In genomic region chr4:22402032-22402431, GRCm38 (mm10) we compare ENCODE assay signal across 22 mouse cellular contexts. TPM values are rescaled to one million over a fixed set of nuclear protein-coding genes. Genes with fewer than 3 reads are reported as not detected.
DNase-seq lines count a peak whose midpoint lies in the region; ATAC-seq and TF ChIP-seq lines count a peak whose summit lies in the region.
"Had no signal": no experiment of that assay in that cellular context is flagged by ENCODE, and none has a peak within 500 bp of the region (broad histone marks: within the 10 kb centered on the region; RNA-seq: fewer than 3 reads in every experiment).

No protein-coding gene starts in this region.

- no peaks in the 10 kb centered on the region; the same call in 1 of the 2 replicates for H3K36me3 ChIP-seq in liver, postnatal 0 days (replicated peaks; ENCODE audit: insufficient read depth, low read length)
- H3K36me3 ChIP-seq in liver, embryonic 11.5 days (ENCODE audit: control insufficient read depth, insufficient read depth, low read length): no peaks in the 10 kb centered on the region; the same call in 1 of the 2 replicates
- H3K36me3 ChIP-seq: liver, embryonic 15.5 days had no signal

- DNase-seq in liver, postnatal 0 days: no peak
- no peak for DNase-seq in liver, embryonic 11.5 days (ENCODE audit: low spot score)
- peak; percentile 52 to 53 for DNase-seq in B cell, adult 2 months
- peak; percentile 18 for DNase-seq in skeletal muscle tissue, adult 2 months (ENCODE audit: low read depth, low spot score)
- DNase-seq in urinary bladder, postnatal 10 days (ENCODE audit: low spot score): no peak
- no peak for DNase-seq in kidney, adult 18-20 months
- DNase-seq: adrenal gland, postnatal 36 days; cerebellum, adult 2 months; cerebellum, postnatal 36 days; gastrocnemius, postnatal 14 days; kidney, adult 2 months; kidney, postnatal 14 days; lung, postnatal 10 days; right cerebral cortex, postnatal 4 days; thymus, adult 18-20 months; thymus, postnatal 4 days had no signal

- H3K9me3 ChIP-seq in liver, postnatal 0 days (ENCODE audit: low read length): 0 out of 2 replicates have a peak, but pooled peaks cover 6% of the 10 kb centered on the region
- no peaks in the 10 kb centered on the region for H3K9me3 ChIP-seq in liver, embryonic 11.5 days (ENCODE audit: control insufficient read depth, low read length)
- H3K9me3 ChIP-seq: forebrain, embryonic 13.5 days; limb, embryonic 12.5 days; liver, embryonic 15.5 days; stomach, embryonic 15.5 days had no signal

- no peak for TF ChIP-seq EP300 in liver, postnatal 0 days (IDR thresholded peaks at IDR 0.05; ENCODE audit: low read depth)

- H3K27ac ChIP-seq in liver, postnatal 0 days (ENCODE audit: low read depth): no peak overlapping the region
- H3K27ac ChIP-seq in liver, embryonic 11.5 days (ENCODE audit: low read depth, low read length): no peak overlapping the region
- H3K27ac ChIP-seq: forebrain, embryonic 13.5 days; limb, embryonic 12.5 days; liver, embryonic 15.5 days; midbrain, embryonic 10.5 days; stomach, embryonic 15.5 days had no signal

- H3K4me1 ChIP-seq in liver, postnatal 0 days (ENCODE audit: insufficient read depth): no peaks in the 10 kb centered on the region
- no peaks in the 10 kb centered on the region for H3K4me1 ChIP-seq in liver, embryonic 11.5 days (replicated peaks; ENCODE audit: control insufficient read depth, insufficient read depth, low read length)
- H3K4me1 ChIP-seq: forebrain, embryonic 13.5 days; limb, embryonic 12.5 days; liver, embryonic 15.5 days; midbrain, embryonic 10.5 days; stomach, embryonic 15.5 days had no signal

- ATAC-seq in liver, postnatal 0 days: no peak
- ATAC-seq in liver, embryonic 11.5 days (replicated peaks; ENCODE audit: low FRiP score): no peak
- peak; percentile 97 for ATAC-seq in common myeloid progenitor, adult 5-6 weeks (replicated peaks; ENCODE audit: low read depth, poor library complexity, severe bottlenecking)
- ATAC-seq: forebrain, embryonic 13.5 days had no signal

- H3K9ac ChIP-seq in liver, postnatal 0 days (replicated peaks): no peak overlapping the region
- no peak overlapping the region for H3K9ac ChIP-seq in liver, embryonic 11.5 days (ENCODE audit: low read depth, low read length)
- H3K9ac ChIP-seq: forebrain, embryonic 13.5 days; limb, embryonic 12.5 days; liver, embryonic 15.5 days; stomach, embryonic 15.5 days had no signal

- H3K4me2 ChIP-seq in liver, postnatal 0 days (ENCODE audit: low read depth, low read length): no peak overlapping the region
- H3K4me2 ChIP-seq in liver, embryonic 11.5 days: no peak overlapping the region
- H3K4me2 ChIP-seq: forebrain, embryonic 13.5 days; limb, embryonic 12.5 days; liver, embryonic 15.5 days; stomach, embryonic 15.5 days had no signal

- no peaks in the 10 kb centered on the region for H3K27me3 ChIP-seq in liver, postnatal 0 days (ENCODE audit: insufficient read depth, low read length)
- no peaks in the 10 kb centered on the region for H3K27me3 ChIP-seq in liver, embryonic 11.5 days (replicated peaks; ENCODE audit: control insufficient read depth, insufficient read depth, low read length)
- H3K27me3 ChIP-seq: forebrain, embryonic 13.5 days; limb, embryonic 12.5 days; liver, embryonic 15.5 days; stomach, embryonic 15.5 days had no signal

- no peak overlapping the region for H3K4me3 ChIP-seq in liver, postnatal 0 days (ENCODE audit: low read depth, low read length)
- H3K4me3 ChIP-seq in liver, embryonic 11.5 days (ENCODE audit: low read depth, low read length): no peak overlapping the region
- H3K4me3 ChIP-seq: forebrain, embryonic 13.5 days; limb, embryonic 12.5 days; liver, embryonic 15.5 days; midbrain, embryonic 10.5 days; stomach, embryonic 15.5 days had no signal

- TF ChIP-seq CTCF in liver, postnatal 0 days (IDR thresholded peaks at IDR 0.05; ENCODE audit: low read depth): 0 out of 2 replicates have a peak, but pooled peaks have one; percentile 12

- WGBS in liver, postnatal 0 days (ENCODE audit: insufficient replicate concordance): 57% methylated on average over 3 of the region's 3 CpGs
- 68% methylated on average over 3 of the region's 3 CpGs for WGBS in liver, embryonic 11.5 days

RNA-seq across cellular contexts. Expression of gene Fbxl4, which starts 44.7 kb away (rescaled TPM):
- 6.5 and 6.8 TPM in 2 replicates for polyA plus RNA-seq in liver, postnatal 0 days (2015; fragmentation: Nextera tagmentation; extraction: Ambion mirVana)
- polyA plus RNA-seq in liver, embryonic 11.5 days (2014; fragmentation: Nextera tagmentation; extraction: Ambion mirVana): 8.5 and 10.7 TPM in 2 replicates
- 4.1 and 9.5 TPM in 2 replicates for total RNA-seq in common myeloid progenitor, adult 5-6 weeks (2017)

Comparison
In these comparisons a context has a peak if more than half of its experiments do, and no peak if none do; other contexts are left out.
1. DNase-seq: peak in B cell, adult 2 months (2 of 2) and skeletal muscle tissue, adult 2 months (single experiment); none in liver, postnatal 0 days (single experiment), liver, embryonic 11.5 days (single experiment), urinary bladder, postnatal 10 days (single experiment) and kidney, adult 18-20 months (single experiment).